Mouse (Mus musculus): ENCODE data around the gene Pnkd.

GRCm38 (mm10) chr1:74395290-74395689 is 110.6 kb downstream of the Pnkd start:
- TF ChIP-seq EP300 (IDR thresholded peaks at IDR 0.05; ENCODE audit: insufficient read depth, low read depth, low read length) (no peak), CTCF (IDR thresholded peaks at IDR 0.05; ENCODE audit: low read depth, low read length) (no peak)

All from ES-Bruce4 (cell line).